Mouse (Mus musculus) hindbrain, embryonic 16.5 days (tissue): ENCODE measurements around the gene Vmn1r157. TPM values are rescaled to one million over a fixed set of nuclear protein-coding genes. Genes with fewer than 3 reads are reported as not detected.
"Not testable (repeated sequence)": the region's sequence is repeated elsewhere in the genome, so short reads cannot be mapped to it uniquely, and the experiment has no call there.

ENCODE experiments used
- ATAC-seq: fragments of 200-750 bp; cut with Nextera tagmentation; 2 replicates; pipeline ENCODE4 v1.8.0; 2017; ENCODE audit warnings: moderate TSS enrichment, moderate library complexity
- H3K27ac ChIP-seq: fragments of 300-500 bp; sonication (generic); 2 replicates; pipeline ENCODE4 v1.5.1; 2014; ENCODE audit warnings: low read depth, mild to moderate bottlenecking, control low read depth, low read length, moderate library complexity
- H3K27me3 ChIP-seq: fragments of 300-500 bp; sonication (generic); replicated peaks from 2 replicates; pipeline ENCODE4 v1.6.1; 2014; ENCODE audit warnings: low read length; ENCODE audit not compliant: control insufficient read depth, insufficient read depth
- H3K36me3 ChIP-seq: fragments of 300-500 bp; sonication (generic); 2 replicates; pipeline ENCODE4 v1.6.1; 2014; ENCODE audit warnings: mild to moderate bottlenecking, low read length, moderate library complexity, mixed read lengths; ENCODE audit not compliant: control insufficient read depth, insufficient read depth
- H3K4me1 ChIP-seq: fragments of 300-500 bp; sonication (generic); 2 replicates; pipeline ENCODE4 v1.6.1; 2014; ENCODE audit warnings: low read depth, low read length; ENCODE audit not compliant: control insufficient read depth, insufficient read depth
- H3K4me2 ChIP-seq: fragments of 300-500 bp; sonication (generic); 2 replicates; pipeline ENCODE4 v1.6.1; 2014; ENCODE audit warnings: mild to moderate bottlenecking, low read length, control low read depth, moderate library complexity
- H3K4me3 ChIP-seq: fragments of 300-500 bp; sonication (generic); 2 replicates; pipeline ENCODE4 v1.5.1; 2014; ENCODE audit warnings: mild to moderate bottlenecking, low read length, control low read depth, moderate library complexity
- H3K9ac ChIP-seq: fragments of 300-500 bp; sonication (generic); 2 replicates; pipeline ENCODE4 v1.6.1; 2014; ENCODE audit warnings: low read depth, mild to moderate bottlenecking, control low read depth, low read length, moderate library complexity
- H3K9me3 ChIP-seq: fragments of 300-500 bp; sonication (generic); 2 replicates; pipeline ENCODE4 v1.6.1; 2014; ENCODE audit warnings: mild to moderate bottlenecking, low read length, moderate library complexity; ENCODE audit not compliant: control insufficient read depth
- WGBS: fragments of 180-500 bp; shearing (Covaris S2); extraction: QIAGEN DNeasy Blood & Tissue Kit; methylation state at CpG from one replicate; pipeline ENCODE4 v1.1.7; 2014; 5-methylcytosine and 5-hydroxymethylcytosine counted together
- polyA plus RNA-seq: library from polyadenylated mRNA; unstranded; fragments of >200 nt; fragmentation: Nextera tagmentation; extraction: Ambion mirVana; gene quantifications from 2 replicates; pipeline ENCODE4 v1.2.1, GENCODE M21; 2015

Vmn1r157 gene
- polyA plus RNA-seq, result not detected in 2 replicates

GRCm38 (mm10) chr7:22761397-22761796 is at the start of gene Vmn1r157:
Gene Vmn1r157 (plus strand): TSS chr7:22761697.
- not testable (repeated sequence) for H3K9me3 ChIP-seq, H3K27ac ChIP-seq, H3K9ac ChIP-seq, H3K4me3 ChIP-seq, H3K4me2 ChIP-seq, ATAC-seq, H3K27me3 ChIP-seq, H3K4me1 ChIP-seq, H3K36me3 ChIP-seq
- 44% methylated on average over 2 of the region's 3 CpGs for WGBS

- WGBS, result no CpG with 5 or more reads among the region's 1 CpGs
These were observed 41.9 kb upstream of the Vmn1r157 start, which contains the start of gene Gm4567 for GRCm38 (mm10) chr7:22719610-22720009. Gene Gm4567 (minus strand): TSS chr7:22719710.

GRCm38 (mm10) chr7:22775981-22776380 is 14.5 kb downstream of the Vmn1r157 start:
- H3K4me1 ChIP-seq, H3K36me3 ChIP-seq, H3K9me3 ChIP-seq, H3K27me3 ChIP-seq, H3K4me3 ChIP-seq, H3K4me2 ChIP-seq, H3K27ac ChIP-seq, ATAC-seq, H3K9ac ChIP-seq: not testable (repeated sequence)
- WGBS, result 83% methylated on average over 4 of the region's 11 CpGs

More at GRCm38 (mm10) chr7:22719610-22720009, 41.9 kb upstream of the Vmn1r157 start, which contains the start of gene Gm4567:
- not testable (repeated sequence) for H3K4me3 ChIP-seq, H3K4me2 ChIP-seq, H3K36me3 ChIP-seq, H3K9ac ChIP-seq, H3K27ac ChIP-seq, H3K27me3 ChIP-seq, ATAC-seq, H3K4me1 ChIP-seq, H3K9me3 ChIP-seq

- ATAC-seq, H3K9ac ChIP-seq, H3K4me1 ChIP-seq, H3K9me3 ChIP-seq, H3K4me3 ChIP-seq, H3K4me2 ChIP-seq, H3K27ac ChIP-seq, H3K36me3 ChIP-seq, H3K27me3 ChIP-seq: not testable (repeated sequence)
- WGBS, result 57% methylated on average over 2 of the region's 2 CpGs
These were observed 29.2 kb downstream of the Vmn1r157 start, which contains the start of gene Vmn1r158 for GRCm38 (mm10) chr7:22790682-22791081. Gene Vmn1r158 (minus strand): TSS chr7:22790782.

Other genes with a start within 250 kb of the Vmn1r157 start
- not detected in 2 replicates for gene Vmn1r152, start 238.7 kb upstream of the Vmn1r157 start, polyA plus RNA-seq
- gene Gm8677, start 226.8 kb upstream of the Vmn1r157 start, polyA plus RNA-seq, result not detected in 2 replicates
- gene Gm4201, start 196.4 kb upstream of the Vmn1r157 start, polyA plus RNA-seq, result not detected in 2 replicates
- gene Gm4565, start 173.6 kb upstream of the Vmn1r157 start, polyA plus RNA-seq, result not detected in 2 replicates
- not detected in 2 replicates for gene Vmn1r155, start 103.7 kb upstream of the Vmn1r157 start, polyA plus RNA-seq
- gene Gm8693, start 69.4 kb upstream of the Vmn1r157 start, polyA plus RNA-seq, result not detected in 2 replicates
- not detected in 2 replicates for gene Gm4567, start 42.0 kb upstream of the Vmn1r157 start, polyA plus RNA-seq
- gene Vmn1r158, start 29.1 kb downstream of the Vmn1r157 start, polyA plus RNA-seq, result not detected in 2 replicates
- gene Vmn1r159, start 81.9 kb downstream of the Vmn1r157 start, polyA plus RNA-seq, result not detected in 2 replicates
- not detected in 2 replicates for gene Vmn1r160, start 109.5 kb downstream of the Vmn1r157 start, polyA plus RNA-seq
- not detected in 2 replicates for gene Gm4214, start 223.0 kb downstream of the Vmn1r157 start, polyA plus RNA-seq